Mouse (Mus musculus): ENCODE results near the gene Rhno1. TPM values are rescaled to one million over a fixed set of nuclear protein-coding genes. Genes with fewer than 3 reads are reported as not detected.

Gene Rhno1
- 172 and 174 TPM in 2 replicates for polyA plus RNA-seq (2014; fragmentation: Nextera tagmentation; extraction: Ambion mirVana)

DNA sequence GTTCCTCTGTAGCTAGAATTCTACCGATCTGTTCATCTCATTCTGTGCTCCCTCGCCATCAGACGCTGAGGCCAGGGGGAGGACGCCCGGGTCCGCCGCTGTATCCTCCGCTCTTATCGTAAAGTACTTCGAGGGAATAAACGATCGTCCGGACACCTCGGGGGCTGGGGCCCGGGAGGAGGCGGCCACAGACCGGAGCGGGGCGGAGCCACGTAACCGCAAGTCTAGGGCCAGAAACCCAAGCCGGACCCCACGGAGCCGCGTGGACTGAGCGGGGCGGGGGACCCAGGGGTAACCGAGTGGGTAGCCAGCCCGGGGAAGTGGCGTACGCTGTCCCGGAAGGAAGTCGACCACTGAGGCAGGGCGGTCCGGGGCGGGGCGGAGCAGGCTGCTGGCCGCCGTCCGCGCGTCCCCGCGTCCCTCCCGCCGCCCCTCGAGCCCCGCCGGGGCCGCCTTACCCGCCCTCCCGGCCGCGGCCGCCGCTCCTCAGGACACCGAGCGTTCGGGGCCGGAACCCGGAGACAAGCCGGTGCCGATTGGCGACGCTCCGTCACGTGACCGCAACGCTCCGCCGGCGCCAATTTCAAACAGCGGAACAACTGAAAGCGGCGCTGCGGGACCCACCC lies at the start of gene Rhno1, which contains the start of gene Foxm1:
Gene Rhno1 (minus strand): TSS at position 531 of the 626 bp plus-strand sequence.
Gene Foxm1 (plus strand): TSS at position 587 of the 626 bp plus-strand sequence.
- Histone ChIP-seq H3K36me3 (replicated peaks; ENCODE audit: control insufficient read depth, insufficient read depth, low read depth, low read length) (peaks cover 11% of the 10 kb centered on the region), H3K4me2 (ENCODE audit: low read depth, low read length) (peak within 1 kb of the TSS; percentile 79), H3K9me3 (replicated peaks; ENCODE audit: control insufficient read depth, low read length) (no peaks in the 10 kb centered on the region), H3K27ac (replicated peaks; ENCODE audit: low read depth, low read length) (peak within 1 kb of the TSS; percentile 96), H3K4me1 (ENCODE audit: control insufficient read depth, insufficient read depth, low read length) (no peaks in the 10 kb centered on the region; the same call in 1 of the 2 replicates), H3K27me3 (ENCODE audit: control insufficient read depth, insufficient read depth, low read length) (no peaks in the 10 kb centered on the region), H3K4me3 (ENCODE audit: low read depth, low read length) (peak within 1 kb of the TSS; percentile 95), H3K9ac (replicated peaks; ENCODE audit: low read length) (peak within 1 kb of the TSS; percentile 95)
- ATAC-seq (replicated peaks; ENCODE audit: insufficient number of reproducible peaks, low FRiP score, low TSS enrichment, low read depth) (peak; percentile 86), DNase-seq (ENCODE audit: low spot score) (peak; percentile 92)
- WGBS, result under 1% methylated on average over 40 of the region's 76 CpGs

- Histone ChIP-seq H3K36me3 (replicated peaks; ENCODE audit: control insufficient read depth, insufficient read depth, low read depth, low read length) (no peaks in the 10 kb centered on the region; the same call in 1 of the 2 replicates), H3K4me2 (ENCODE audit: low read depth, low read length) (no peak overlapping the region), H3K4me1 (ENCODE audit: control insufficient read depth, insufficient read depth, low read length) (no peaks in the 10 kb centered on the region), H3K9ac (replicated peaks; ENCODE audit: low read length) (no peak overlapping the region), H3K27me3 (ENCODE audit: control insufficient read depth, insufficient read depth, low read length) (no peaks in the 10 kb centered on the region), H3K4me3 (ENCODE audit: low read depth, low read length) (no peak overlapping the region), H3K27ac (replicated peaks; ENCODE audit: low read depth, low read length) (no peak overlapping the region), H3K9me3 (replicated peaks; ENCODE audit: control insufficient read depth, low read length) (no peaks in the 10 kb centered on the region)
- DNase-seq (ENCODE audit: low spot score) (peak; percentile 79), ATAC-seq (replicated peaks; ENCODE audit: insufficient number of reproducible peaks, low FRiP score, low TSS enrichment, low read depth) (peak; percentile 14)
- 19% methylated on average over 3 of the region's 3 CpGs for WGBS
Observed at GRCm38 (mm10) chr6:128411115-128411514, 48.4 kb upstream of the Rhno1 start.

DNA sequence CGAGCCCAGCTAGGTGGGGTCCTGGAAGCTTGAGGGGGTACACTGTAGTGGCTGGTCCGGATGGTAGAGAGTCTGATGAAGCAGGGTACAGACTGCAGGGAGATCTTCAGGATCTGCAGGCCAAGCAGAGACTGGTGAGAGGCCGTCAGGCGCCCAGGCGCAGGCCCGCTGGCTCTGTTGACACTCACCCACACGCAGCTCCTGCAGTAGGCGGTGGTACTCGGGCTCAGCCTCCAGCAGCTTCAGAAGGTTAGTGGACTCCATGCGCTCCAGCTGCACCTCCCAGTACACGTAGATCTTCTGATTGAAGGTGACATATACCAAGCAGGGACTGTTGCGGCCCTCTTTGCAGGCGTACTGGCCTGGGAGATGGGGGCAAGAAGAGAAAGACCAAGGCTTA lies 47.6 kb upstream of the Rhno1 start:
- Histone ChIP-seq H3K27me3 (ENCODE audit: control insufficient read depth, insufficient read depth, low read length) (no peaks in the 10 kb centered on the region), H3K4me3 (ENCODE audit: low read depth, low read length) (no peak overlapping the region), H3K27ac (replicated peaks; ENCODE audit: low read depth, low read length) (no peak overlapping the region), H3K4me2 (ENCODE audit: low read depth, low read length) (no peak overlapping the region), H3K9me3 (replicated peaks; ENCODE audit: control insufficient read depth, low read length) (no peaks in the 10 kb centered on the region), H3K4me1 (ENCODE audit: control insufficient read depth, insufficient read depth, low read length) (no peaks in the 10 kb centered on the region), H3K9ac (replicated peaks; ENCODE audit: low read length) (no peak overlapping the region), H3K36me3 (replicated peaks; ENCODE audit: control insufficient read depth, insufficient read depth, low read depth, low read length) (no peaks in the 10 kb centered on the region; the same call in 1 of the 2 replicates)
- 91% methylated on average over 13 of the region's 13 CpGs for WGBS
- DNase-seq (ENCODE audit: low spot score) (no peak), ATAC-seq (replicated peaks; ENCODE audit: insufficient number of reproducible peaks, low FRiP score, low TSS enrichment, low read depth) (no peak)

DNA sequence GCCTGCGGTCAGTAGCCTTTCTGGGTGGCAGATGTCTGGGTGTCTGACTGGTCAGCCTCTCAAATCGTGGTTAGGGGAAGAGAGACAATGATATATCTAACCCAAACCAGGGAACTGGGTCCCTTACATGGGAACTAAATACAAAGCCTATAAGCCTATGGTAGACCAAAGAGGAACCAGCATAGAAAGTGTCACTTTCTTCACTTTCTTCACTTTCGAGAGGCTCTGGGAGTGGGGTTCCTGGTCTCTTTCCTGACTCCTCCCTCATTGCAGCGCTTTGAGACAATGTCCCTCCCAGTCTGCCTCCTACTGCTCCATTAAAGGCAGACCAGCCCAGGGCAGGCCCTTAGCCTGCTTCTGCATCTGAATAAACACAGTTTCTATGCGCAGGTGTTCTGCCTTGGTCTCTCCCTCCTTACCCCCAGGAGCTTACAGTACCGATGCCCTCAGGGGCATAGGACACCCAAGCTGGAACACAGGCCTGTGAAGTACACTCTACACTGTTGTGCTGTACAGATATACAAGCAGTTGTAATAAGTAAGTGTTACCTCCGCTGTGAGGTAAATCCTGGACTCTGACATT lies 45.9 kb upstream of the Rhno1 start:
- Histone ChIP-seq H3K4me2 (ENCODE audit: low read depth, low read length) (no peak overlapping the region), H3K36me3 (replicated peaks; ENCODE audit: control insufficient read depth, insufficient read depth, low read depth, low read length) (no peaks in the 10 kb centered on the region; the same call in 1 of the 2 replicates), H3K4me1 (ENCODE audit: control insufficient read depth, insufficient read depth, low read length) (no peaks in the 10 kb centered on the region), H3K27me3 (ENCODE audit: control insufficient read depth, insufficient read depth, low read length) (no peaks in the 10 kb centered on the region), H3K9me3 (replicated peaks; ENCODE audit: control insufficient read depth, low read length) (no peaks in the 10 kb centered on the region), H3K4me3 (ENCODE audit: low read depth, low read length) (no peak overlapping the region), H3K27ac (replicated peaks; ENCODE audit: low read depth, low read length) (no peak overlapping the region), H3K9ac (replicated peaks; ENCODE audit: low read length) (no peak overlapping the region)
- WGBS, result 88% methylated on average over 7 of the region's 7 CpGs
- no peak for ATAC-seq (replicated peaks; ENCODE audit: insufficient number of reproducible peaks, low FRiP score, low TSS enrichment, low read depth)
- no peak for DNase-seq (ENCODE audit: low spot score)

DNA sequence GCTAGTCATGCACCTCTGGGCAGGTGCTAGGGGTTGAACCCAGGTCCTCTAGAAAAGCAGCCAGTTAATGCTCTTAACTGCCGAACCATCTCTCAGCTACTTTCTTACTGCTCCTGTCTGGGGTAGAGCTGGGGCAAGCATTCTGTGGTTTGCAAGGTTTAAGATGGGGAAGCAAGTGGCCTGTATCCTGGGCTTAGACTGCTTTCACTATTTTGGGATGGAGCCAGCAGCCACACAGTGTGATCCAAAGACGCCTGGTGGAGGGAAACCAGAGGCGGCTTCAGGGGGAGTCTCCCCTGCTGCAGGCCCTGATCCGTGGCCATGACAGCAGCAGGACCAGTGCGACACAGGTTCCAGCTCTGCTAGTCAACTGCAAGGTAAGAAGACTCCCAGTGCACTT lies 42.0 kb upstream of the Rhno1 start:
- no peak overlapping the region for H3K9ac ChIP-seq (replicated peaks; ENCODE audit: low read length)
- WGBS, result 67% methylated on average over 5 of the region's 5 CpGs
- H3K27me3 ChIP-seq (ENCODE audit: control insufficient read depth, insufficient read depth, low read length), result no peaks in the 10 kb centered on the region
- no peak for ATAC-seq (replicated peaks; ENCODE audit: insufficient number of reproducible peaks, low FRiP score, low TSS enrichment, low read depth)
- no peaks in the 10 kb centered on the region for H3K9me3 ChIP-seq (replicated peaks; ENCODE audit: control insufficient read depth, low read length)
- no peaks in the 10 kb centered on the region; the same call in 1 of the 2 replicates for H3K36me3 ChIP-seq (replicated peaks; ENCODE audit: control insufficient read depth, insufficient read depth, low read depth, low read length)
- H3K4me3 ChIP-seq (ENCODE audit: low read depth, low read length), result no peak overlapping the region
- DNase-seq (ENCODE audit: low spot score), result no peak
- no peaks in the 10 kb centered on the region for H3K4me1 ChIP-seq (ENCODE audit: control insufficient read depth, insufficient read depth, low read length)
- H3K4me2 ChIP-seq (ENCODE audit: low read depth, low read length), result no peak overlapping the region
- no peak overlapping the region for H3K27ac ChIP-seq (replicated peaks; ENCODE audit: low read depth, low read length)

DNA sequence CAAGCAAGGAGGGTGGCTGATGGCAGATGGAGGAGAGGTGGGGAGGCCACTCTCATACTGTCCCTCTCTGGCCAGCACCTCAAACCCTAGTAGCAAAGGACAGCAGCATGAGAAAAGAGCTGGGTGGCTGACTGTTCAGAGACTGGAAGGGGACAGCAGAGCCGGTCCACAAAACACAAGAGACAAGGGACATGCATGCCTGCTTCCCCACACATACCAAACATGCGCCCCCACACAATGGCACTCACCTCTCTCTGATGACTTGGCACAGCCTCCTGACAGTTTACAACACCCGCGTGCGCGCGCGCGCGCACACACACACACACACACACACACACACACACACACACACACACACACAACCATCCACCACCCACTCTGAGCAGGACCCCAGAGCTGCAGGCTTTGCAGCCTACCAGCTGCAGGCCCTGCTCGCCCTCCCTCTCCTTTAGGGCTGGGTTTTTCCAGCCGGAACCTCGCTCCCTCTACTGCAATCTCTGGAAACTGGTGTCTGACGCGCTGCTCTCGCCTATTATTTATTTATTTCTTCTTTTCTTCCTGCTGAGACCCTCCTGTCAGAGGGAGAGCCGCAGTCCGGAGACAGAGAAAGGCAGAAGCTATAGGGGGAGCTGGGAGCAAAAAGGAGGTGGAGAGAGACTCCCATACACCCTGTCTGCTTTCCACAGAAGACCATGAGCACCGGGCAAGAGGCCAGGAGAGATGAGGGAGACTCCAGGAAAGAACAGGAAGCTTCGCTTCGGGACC lies 36.9 kb upstream of the Rhno1 start:
- DNase-seq (ENCODE audit: low spot score) (peak; percentile 20), ATAC-seq (replicated peaks; ENCODE audit: insufficient number of reproducible peaks, low FRiP score, low TSS enrichment, low read depth) (peak; percentile 43; the same call in 1 of the 2 replicates)
- Histone ChIP-seq H3K27me3 (ENCODE audit: control insufficient read depth, insufficient read depth, low read length) (no peaks in the 10 kb centered on the region), H3K27ac (replicated peaks; ENCODE audit: low read depth, low read length) (no peak overlapping the region), H3K4me2 (ENCODE audit: low read depth, low read length) (no peak overlapping the region), H3K36me3 (replicated peaks; ENCODE audit: control insufficient read depth, insufficient read depth, low read depth, low read length) (no peaks in the 10 kb centered on the region), H3K4me1 (ENCODE audit: control insufficient read depth, insufficient read depth, low read length) (no peaks in the 10 kb centered on the region), H3K9me3 (replicated peaks; ENCODE audit: control insufficient read depth, low read length) (no peaks in the 10 kb centered on the region), H3K9ac (replicated peaks; ENCODE audit: low read length) (0 out of 2 replicates have a peak overlapping the region, but pooled peaks have one; percentile 5), H3K4me3 (ENCODE audit: low read depth, low read length) (no peak overlapping the region)
- 48% methylated on average over 21 of the region's 21 CpGs for WGBS

DNA sequence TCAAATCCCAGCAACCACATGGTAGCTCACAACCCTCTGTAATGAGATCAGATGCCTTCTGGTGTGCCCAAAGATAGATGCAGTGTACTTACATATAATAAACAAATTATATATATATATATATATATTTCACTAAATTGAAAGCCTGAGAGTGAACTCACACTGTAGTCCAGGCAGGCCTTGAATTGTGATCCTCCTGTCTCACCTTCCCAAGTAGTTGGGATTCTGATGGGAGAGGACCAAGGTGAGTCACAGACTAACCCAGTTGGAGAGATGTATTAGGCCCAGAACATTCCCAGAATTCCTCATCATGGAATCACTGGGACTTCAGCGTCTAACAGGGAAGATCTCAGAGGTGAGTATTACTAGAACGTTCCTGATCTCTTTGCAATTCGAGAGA lies 36.3 kb upstream of the Rhno1 start, which contains the start of gene Nrip2:
Gene Nrip2 (plus strand): TSS at position 301 of the 400 bp plus-strand sequence.
- H3K27me3 ChIP-seq (ENCODE audit: control insufficient read depth, insufficient read depth, low read length), result no peaks in the 10 kb centered on the region
- no peak within 1 kb of the TSS for H3K27ac ChIP-seq (replicated peaks; ENCODE audit: low read depth, low read length)
- DNase-seq (ENCODE audit: low spot score) (no peak), ATAC-seq (replicated peaks; ENCODE audit: insufficient number of reproducible peaks, low FRiP score, low TSS enrichment, low read depth) (no peak)
- H3K36me3 ChIP-seq (replicated peaks; ENCODE audit: control insufficient read depth, insufficient read depth, low read depth, low read length), result no peaks in the 10 kb centered on the region
- no peaks in the 10 kb centered on the region for H3K9me3 ChIP-seq (replicated peaks; ENCODE audit: control insufficient read depth, low read length)
- H3K4me2 ChIP-seq (ENCODE audit: low read depth, low read length), result no peak within 1 kb of the TSS
- 72% methylated on average over 3 of the region's 3 CpGs for WGBS
- H3K9ac ChIP-seq (replicated peaks; ENCODE audit: low read length), result 0 out of 2 replicates have a peak within 1 kb of the TSS, but pooled peaks have one; percentile 5
- H3K4me1 ChIP-seq (ENCODE audit: control insufficient read depth, insufficient read depth, low read length), result no peaks in the 10 kb centered on the region
- no peak within 1 kb of the TSS for H3K4me3 ChIP-seq (ENCODE audit: low read depth, low read length)

Data from embryonic facial prominence, embryonic 11.5 days (tissue).